Mouse (Mus musculus): ENCODE data around the gene Cntnap5b. TPM values are rescaled to one million over a fixed set of nuclear protein-coding genes. Genes with fewer than 3 reads are reported as not detected.

Gene Cntnap5b
- polyA plus RNA-seq, 1 experiment from 2014 or later = 0.15 TPM

DNA sequence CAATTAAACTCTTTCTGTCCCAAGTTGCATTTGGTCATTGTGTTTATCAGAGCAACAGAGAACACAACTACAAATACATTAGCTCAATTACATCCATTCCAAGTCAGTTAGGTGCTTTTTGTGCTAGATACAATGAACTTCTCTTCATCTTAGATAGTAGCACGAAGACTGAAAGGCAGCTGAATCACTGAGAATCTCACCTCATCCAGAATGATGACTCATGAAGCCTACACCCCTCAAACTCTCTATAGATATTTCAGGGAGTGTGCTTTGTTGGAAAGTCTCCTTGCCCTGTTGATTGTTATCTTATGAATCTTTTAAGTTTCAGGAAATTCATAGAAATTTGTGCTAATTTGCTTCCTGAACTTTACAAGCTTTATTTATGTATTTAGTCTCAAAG, 695.0 kb downstream of the Cntnap5b start:
- H3K4me3 ChIP-seq (ENCODE audit: low read depth, low read length) = no peak overlapping the region
- H3K4me2 ChIP-seq (ENCODE audit: low read depth, low read length, severe bottlenecking) = no peak overlapping the region
- ATAC-seq (replicated peaks; ENCODE audit: low FRiP score) = no peak
- DNase-seq (ENCODE audit: low spot score) = no peak
- no peak overlapping the region for H3K9ac ChIP-seq (ENCODE audit: low read length)
- H3K9me3 ChIP-seq (ENCODE audit: control insufficient read depth, low read length) = no peaks in the 10 kb centered on the region
- no peaks in the 10 kb centered on the region for H3K4me1 ChIP-seq (replicated peaks; ENCODE audit: control insufficient read depth, insufficient read depth, low read length)
- H3K36me3 ChIP-seq (ENCODE audit: control insufficient read depth, insufficient read depth, low read length) = no peaks in the 10 kb centered on the region
- H3K27me3 ChIP-seq (ENCODE audit: control insufficient read depth, insufficient read depth, low read length) = no peaks in the 10 kb centered on the region
- H3K27ac ChIP-seq (ENCODE audit: low read depth, low read length) = no peak overlapping the region
- 53% methylated on average over 1 of the region's 1 CpGs for WGBS

DNA sequence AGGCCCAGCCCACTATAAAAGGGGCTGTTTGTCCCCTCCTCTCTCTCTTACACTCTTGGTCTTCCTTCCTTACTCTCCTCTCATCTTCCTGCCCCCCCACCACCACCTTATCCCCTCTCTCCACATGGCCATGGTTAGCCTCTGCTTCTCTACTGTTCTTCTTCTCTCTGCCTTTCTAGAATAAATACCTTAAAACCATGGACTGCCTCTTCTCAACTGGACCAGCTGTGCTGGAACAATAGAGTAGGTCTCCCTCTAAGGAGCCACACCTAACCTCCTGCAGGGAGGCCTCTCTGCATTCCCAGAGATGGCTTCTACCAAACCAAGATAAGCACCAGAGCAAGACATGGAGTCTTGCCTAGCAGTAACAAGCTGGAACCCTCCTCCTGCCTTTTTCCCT, 737.3 kb downstream of the Cntnap5b start:
- Histone ChIP-seq H3K4me1 (replicated peaks; ENCODE audit: control insufficient read depth, insufficient read depth, low read length) (no peaks in the 10 kb centered on the region), H3K4me2 (ENCODE audit: low read depth, low read length, severe bottlenecking) (no peak overlapping the region)
- no peak for ATAC-seq (replicated peaks; ENCODE audit: low FRiP score)

More for the DNA sequence above, 737.3 kb downstream of the Cntnap5b start:
- Histone ChIP-seq H3K27ac (ENCODE audit: low read depth, low read length) (no peak overlapping the region), H3K9ac (ENCODE audit: low read length) (no peak overlapping the region), H3K27me3 (ENCODE audit: control insufficient read depth, insufficient read depth, low read length) (no peaks in the 10 kb centered on the region), H3K4me3 (ENCODE audit: low read depth, low read length) (no peak overlapping the region), H3K9me3 (ENCODE audit: control insufficient read depth, low read length) (no peaks in the 10 kb centered on the region), H3K36me3 (ENCODE audit: control insufficient read depth, insufficient read depth, low read length) (no peaks in the 10 kb centered on the region)
- DNase-seq (ENCODE audit: low spot score) = no peak
